Mouse (Mus musculus) midbrain, embryonic 16.5 days (tissue): ENCODE results near the gene Tmem81. TPM values are rescaled to one million over a fixed set of nuclear protein-coding genes. Genes with fewer than 3 reads are reported as not detected.
A peak's percentile ranks its signal among the peaks of the same experiment; 100 is the strongest.

Experiments used
- ATAC-seq: fragments of 200-750 bp; cut with Nextera tagmentation; 2 replicates; pipeline ENCODE4 v1.8.0; 2017; ENCODE audit warnings: moderate TSS enrichment
- H3K27ac ChIP-seq: fragments of 300-500 bp; sonication (generic); 2 replicates; pipeline ENCODE4 v1.5.1; 2014; ENCODE audit warnings: mild to moderate bottlenecking, low read length, mixed read lengths
- H3K27me3 ChIP-seq: fragments of 300-500 bp; sonication (generic); 2 replicates; pipeline ENCODE4 v1.6.1; 2014; ENCODE audit warnings: low read depth, low read length, mixed read lengths; ENCODE audit not compliant: control insufficient read depth, insufficient read depth
- H3K36me3 ChIP-seq: fragments of 300-500 bp; sonication (generic); 2 replicates; pipeline ENCODE4 v1.6.1; 2014; ENCODE audit warnings: mild to moderate bottlenecking, low read length, moderate library complexity, mixed read lengths; ENCODE audit not compliant: control insufficient read depth, insufficient read depth
- H3K4me1 ChIP-seq: fragments of 300-500 bp; sonication (generic); 2 replicates; pipeline ENCODE4 v1.6.1; 2014; ENCODE audit warnings: mild to moderate bottlenecking, low read length, mixed read lengths; ENCODE audit not compliant: control insufficient read depth, insufficient read depth
- H3K4me2 ChIP-seq: fragments of 300-500 bp; sonication (generic); 2 replicates; pipeline ENCODE4 v1.6.1; 2014; ENCODE audit warnings: mild to moderate bottlenecking, low read length, mixed read lengths
- H3K4me3 ChIP-seq: fragments of 300-500 bp; sonication (generic); 2 replicates; pipeline ENCODE4 v1.5.1; 2014; ENCODE audit warnings: low read depth, mild to moderate bottlenecking, low read length, moderate library complexity, mixed read lengths
- H3K9ac ChIP-seq: fragments of 300-500 bp; sonication (generic); 2 replicates; pipeline ENCODE4 v1.6.1; 2014; ENCODE audit warnings: low read depth, low read length, mixed read lengths
- H3K9me3 ChIP-seq: fragments of 300-500 bp; sonication (generic); replicated peaks from 2 replicates; pipeline ENCODE4 v1.6.1; 2014; ENCODE audit warnings: mild to moderate bottlenecking, low read length, mixed read lengths; ENCODE audit not compliant: control insufficient read depth, poor library complexity, severe bottlenecking
- WGBS: fragments of 180-500 bp; shearing (Covaris S2); extraction: QIAGEN DNeasy Blood & Tissue Kit; methylation state at CpG from one replicate; pipeline ENCODE4 v1.1.7; 2014; 5-methylcytosine and 5-hydroxymethylcytosine counted together
- polyA plus RNA-seq: library from polyadenylated mRNA; unstranded; fragments of >200 nt; fragmentation: Nextera tagmentation; extraction: Ambion mirVana; gene quantifications from 2 replicates; pipeline ENCODE4 v1.2.1, GENCODE M21; 2015

The Tmem81 gene
- polyA plus RNA-seq, 1 experiment from 2014 or later = 1.3 TPM

DNA sequence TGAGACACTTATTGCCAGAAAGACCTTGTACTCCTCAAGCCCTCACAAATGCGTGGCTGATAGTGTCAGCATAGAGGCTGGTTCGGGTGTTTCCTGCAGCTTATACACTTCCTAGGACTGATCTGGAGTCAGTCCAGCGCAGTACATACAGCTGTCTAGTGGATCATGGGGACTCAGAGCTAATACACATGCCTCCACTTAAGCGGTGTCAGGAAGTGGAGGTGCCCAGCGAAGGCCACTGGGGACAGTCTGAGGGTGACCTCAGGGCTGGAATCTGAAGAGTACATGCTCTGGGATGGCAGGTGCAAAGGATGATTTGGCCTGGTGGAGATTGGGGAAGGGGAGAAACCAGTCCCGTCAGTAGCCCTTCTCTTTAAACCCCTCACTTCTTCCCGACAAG, 34.7 kb downstream of the Tmem81 start:
- H3K36me3 ChIP-seq = no peaks in the 10 kb centered on the region
- no peak for ATAC-seq
- H3K4me1 ChIP-seq = peaks cover 24% of the 10 kb centered on the region
- WGBS = 54% methylated on average over 7 of the region's 7 CpGs
- no peaks in the 10 kb centered on the region for H3K27me3 ChIP-seq
- peak overlapping the region; percentile 54 for H3K4me3 ChIP-seq
- no peak overlapping the region for H3K27ac ChIP-seq
- no peaks in the 10 kb centered on the region for H3K9me3 ChIP-seq
- peak overlapping the region; percentile 91 for H3K4me2 ChIP-seq
- H3K9ac ChIP-seq = no peak overlapping the region

GRCm38 (mm10) chr1:132541171-132541823, 35.3 kb downstream of the Tmem81 start:
- Histone ChIP-seq H3K4me3 (peak overlapping the region; percentile 54), H3K36me3 (no peaks in the 10 kb centered on the region), H3K27ac (no peak overlapping the region), H3K4me2 (peak overlapping the region; percentile 91), H3K9ac (peak overlapping the region; percentile 81), H3K27me3 (no peaks in the 10 kb centered on the region), H3K9me3 (no peaks in the 10 kb centered on the region), H3K4me1 (peaks cover 24% of the 10 kb centered on the region)
- ATAC-seq = no peak
- WGBS = 5% methylated on average over 14 of the region's 14 CpGs

- H3K36me3 ChIP-seq = no peaks in the 10 kb centered on the region
- no peaks in the 10 kb centered on the region for H3K27me3 ChIP-seq
- peak overlapping the region; percentile 81 for H3K9ac ChIP-seq
- H3K4me2 ChIP-seq = peak overlapping the region; percentile 91
- peaks cover 24% of the 10 kb centered on the region for H3K4me1 ChIP-seq
- peak overlapping the region; percentile 54 for H3K4me3 ChIP-seq
- peak; percentile 39 for ATAC-seq
- H3K27ac ChIP-seq = peak overlapping the region; percentile 87; the same call in 1 of the 2 replicates
- 15% methylated on average over 5 of the region's 5 CpGs for WGBS
- no peaks in the 10 kb centered on the region for H3K9me3 ChIP-seq
Observed at GRCm38 (mm10) chr1:132541824-132542599, 36.0 kb downstream of the Tmem81 start.

- WGBS = under 1% methylated on average over 30 of the region's 30 CpGs
Observed at GRCm38 (mm10) chr1:132542762-132543306, 36.8 kb downstream of the Tmem81 start, which contains the start of gene Cntn2. Gene Cntn2 (minus strand): TSS chr1:132543256.

DNA sequence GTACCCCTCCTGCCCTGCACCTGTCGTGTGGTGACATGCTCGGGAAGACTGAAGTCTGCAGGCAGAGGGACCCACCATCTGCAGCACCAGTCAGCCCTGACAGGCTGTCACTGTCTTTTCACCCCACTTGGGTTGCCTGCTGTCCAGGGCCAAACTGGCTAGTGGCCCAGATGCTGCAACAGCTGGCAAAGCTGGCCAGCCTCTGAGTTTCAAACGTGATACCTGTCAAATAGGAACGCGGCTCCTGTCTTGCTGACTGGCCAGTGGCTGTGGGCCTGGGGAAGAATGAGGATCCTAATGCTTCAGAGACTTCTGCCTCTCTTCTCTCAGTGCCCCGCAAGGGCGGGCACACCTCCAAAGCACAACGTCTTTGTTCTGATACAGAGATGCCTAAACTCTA, 37.8 kb downstream of the Tmem81 start:
- peak overlapping the region; percentile 42; the same call in 1 of the 2 replicates for H3K27ac ChIP-seq
- no peaks in the 10 kb centered on the region for H3K36me3 ChIP-seq
- H3K9ac ChIP-seq = peak overlapping the region; percentile 32; the same call in 1 of the 2 replicates
- peaks cover 24% of the 10 kb centered on the region for H3K4me1 ChIP-seq
- no peak overlapping the region for H3K4me3 ChIP-seq
- 65% methylated on average over 8 of the region's 8 CpGs for WGBS
- no peak for ATAC-seq
- H3K27me3 ChIP-seq = no peaks in the 10 kb centered on the region
- no peaks in the 10 kb centered on the region for H3K9me3 ChIP-seq
- H3K4me2 ChIP-seq = peak overlapping the region; percentile 91; the same call in 1 of the 2 replicates

More at GRCm38 (mm10) chr1:132542762-132543306, 36.8 kb downstream of the Tmem81 start, which contains the start of gene Cntn2:
- Histone ChIP-seq H3K9ac (peak within 1 kb of the TSS; percentile 81), H3K4me3 (peak within 1 kb of the TSS; percentile 54), H3K27me3 (no peaks in the 10 kb centered on the region), H3K9me3 (no peaks in the 10 kb centered on the region), H3K36me3 (no peaks in the 10 kb centered on the region), H3K4me2 (peak within 1 kb of the TSS; percentile 91), H3K4me1 (peaks cover 24% of the 10 kb centered on the region), H3K27ac (peak within 1 kb of the TSS; percentile 87)
- ATAC-seq = peak; percentile 91

- 12% methylated on average over 9 of the region's 9 CpGs for WGBS
- Histone ChIP-seq H3K4me3 (no peak overlapping the region), H3K27ac (no peak overlapping the region), H3K4me1 (peaks cover 32% of the 10 kb centered on the region), H3K9me3 (no peaks in the 10 kb centered on the region), H3K27me3 (no peaks in the 10 kb centered on the region), H3K4me2 (no peak overlapping the region), H3K36me3 (no peaks in the 10 kb centered on the region), H3K9ac (peak overlapping the region; percentile 28; the same call in 1 of the 2 replicates)
- ATAC-seq = peak; percentile 55
Observed at GRCm38 (mm10) chr1:132557901-132558631, 52.0 kb downstream of the Tmem81 start.

Other genes with a start within 250 kb of the Tmem81 start
- 8.3 and 10.8 TPM in 2 replicates for gene Klhdc8a, start 207.6 kb upstream of the Tmem81 start, polyA plus RNA-seq
- 19.8 and 22.0 TPM in 2 replicates for gene Nuak2, start 190.1 kb upstream of the Tmem81 start, polyA plus RNA-seq
- gene Tmcc2, start 114.9 kb upstream of the Tmem81 start, polyA plus RNA-seq = 33.3 and 38.1 TPM in 2 replicates
- 10.3 and 10.5 TPM in 2 replicates for gene Dstyk, start 88.7 kb upstream of the Tmem81 start, polyA plus RNA-seq
- gene Rbbp5, start 28.9 kb upstream of the Tmem81 start, polyA plus RNA-seq = 44.8 and 49.6 TPM in 2 replicates
- 28.2 and 34.6 TPM in 2 replicates for gene Cntn2, start 37.0 kb downstream of the Tmem81 start, polyA plus RNA-seq
- 42.7 and 45.4 TPM in 2 replicates for gene Nfasc, start 235.6 kb downstream of the Tmem81 start, polyA plus RNA-seq